Mouse (Mus musculus): Measurements from ENCODE around the gene Ugt1a9. TPM values are rescaled to one million over a fixed set of nuclear protein-coding genes. Genes with fewer than 3 reads are reported as not detected.

Gene Ugt1a9
- polyA plus RNA-seq, 1 experiment from 2014 or later: 0.65 TPM

DNA sequence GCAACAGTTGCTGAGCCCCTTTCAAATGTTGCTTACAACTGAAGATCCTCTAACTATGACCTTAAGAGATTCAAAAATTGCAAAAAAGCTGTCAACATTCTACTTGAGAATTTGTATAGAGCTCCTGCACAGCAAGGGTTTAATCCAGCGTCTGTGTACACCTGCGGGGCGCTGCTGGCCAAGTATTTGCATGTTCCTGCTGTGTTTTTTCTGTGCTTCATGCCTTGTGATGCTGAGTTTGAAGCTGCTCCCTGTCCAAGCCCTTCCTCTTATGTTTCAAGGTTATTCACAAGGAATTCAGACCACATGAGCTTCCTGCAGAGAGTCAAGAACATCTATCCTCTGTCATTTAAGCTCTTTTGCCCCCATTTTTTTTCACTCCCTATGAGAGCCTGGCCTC lies 121.5 kb downstream of the Ugt1a9 start:
- WGBS: 76% methylated on average over 3 of the region's 3 CpGs
- H3K36me3 ChIP-seq (ENCODE audit: control insufficient read depth, insufficient read depth, low read length): no peaks in the 10 kb centered on the region
- no peaks in the 10 kb centered on the region for H3K27me3 ChIP-seq (ENCODE audit: control insufficient read depth, insufficient read depth, low read length)
- no peak for ATAC-seq (ENCODE audit: low FRiP score, low TSS enrichment)
- no peak overlapping the region for H3K9ac ChIP-seq (ENCODE audit: low read length)
- no peak overlapping the region for H3K4me3 ChIP-seq (ENCODE audit: low read depth, low read length)
- TF ChIP-seq EP300 (optimal IDR thresholded peaks at IDR 0.05): no peak
- no peak for TF ChIP-seq CTCF (IDR thresholded peaks at IDR 0.05; ENCODE audit: low read depth)
- H3K4me1 ChIP-seq (replicated peaks; ENCODE audit: control insufficient read depth, insufficient read depth): no peaks in the 10 kb centered on the region
- no peak for DNase-seq (ENCODE audit: low spot score)
- no peaks in the 10 kb centered on the region for H3K9me3 ChIP-seq (ENCODE audit: control insufficient read depth, low read length)
- no peak overlapping the region for H3K4me2 ChIP-seq (replicated peaks; ENCODE audit: low read depth)
- H3K27ac ChIP-seq (replicated peaks): no peak overlapping the region

GRCm38 (mm10) chr1:88195687-88196086 lies 125.1 kb downstream of the Ugt1a9 start:
- WGBS: 91% methylated on average over 1 of the region's 1 CpGs
- no peaks in the 10 kb centered on the region for H3K4me1 ChIP-seq (replicated peaks; ENCODE audit: control insufficient read depth, insufficient read depth)
- ATAC-seq (ENCODE audit: low FRiP score, low TSS enrichment): no peak
- no peak for TF ChIP-seq EP300 (optimal IDR thresholded peaks at IDR 0.05)
- no peak for TF ChIP-seq CTCF (IDR thresholded peaks at IDR 0.05; ENCODE audit: low read depth)
- no peak overlapping the region for H3K9ac ChIP-seq (ENCODE audit: low read length)
- H3K4me3 ChIP-seq (ENCODE audit: low read depth, low read length): no peak overlapping the region
- no peaks in the 10 kb centered on the region for H3K36me3 ChIP-seq (ENCODE audit: control insufficient read depth, insufficient read depth, low read length)
- no peak overlapping the region for H3K27ac ChIP-seq (replicated peaks)
- H3K9me3 ChIP-seq (ENCODE audit: control insufficient read depth, low read length): no peaks in the 10 kb centered on the region
- H3K27me3 ChIP-seq (ENCODE audit: control insufficient read depth, insufficient read depth, low read length): no peaks in the 10 kb centered on the region
- no peak for DNase-seq (ENCODE audit: low spot score)
- H3K4me2 ChIP-seq (replicated peaks; ENCODE audit: low read depth): no peak overlapping the region

- no peaks in the 10 kb centered on the region for H3K36me3 ChIP-seq (ENCODE audit: control insufficient read depth, insufficient read depth, low read length)
- H3K9ac ChIP-seq (ENCODE audit: low read length): no peak overlapping the region
- DNase-seq (ENCODE audit: low spot score): no peak
- H3K4me2 ChIP-seq (replicated peaks; ENCODE audit: low read depth): no peak overlapping the region
- no peak overlapping the region for H3K27ac ChIP-seq (replicated peaks)
- no peak for TF ChIP-seq EP300 (optimal IDR thresholded peaks at IDR 0.05)
- TF ChIP-seq CTCF (IDR thresholded peaks at IDR 0.05; ENCODE audit: low read depth): no peak
- H3K27me3 ChIP-seq (ENCODE audit: control insufficient read depth, insufficient read depth, low read length): no peaks in the 10 kb centered on the region
- no peaks in the 10 kb centered on the region for H3K9me3 ChIP-seq (ENCODE audit: control insufficient read depth, low read length)
- ATAC-seq (ENCODE audit: low FRiP score, low TSS enrichment): no peak
- no peaks in the 10 kb centered on the region for H3K4me1 ChIP-seq (replicated peaks; ENCODE audit: control insufficient read depth, insufficient read depth)
- WGBS: 66% methylated on average over 3 of the region's 3 CpGs
- no peak overlapping the region for H3K4me3 ChIP-seq (ENCODE audit: low read depth, low read length)
These were observed 126.8 kb downstream of the Ugt1a9 start for GRCm38 (mm10) chr1:88197443-88197842.

DNA sequence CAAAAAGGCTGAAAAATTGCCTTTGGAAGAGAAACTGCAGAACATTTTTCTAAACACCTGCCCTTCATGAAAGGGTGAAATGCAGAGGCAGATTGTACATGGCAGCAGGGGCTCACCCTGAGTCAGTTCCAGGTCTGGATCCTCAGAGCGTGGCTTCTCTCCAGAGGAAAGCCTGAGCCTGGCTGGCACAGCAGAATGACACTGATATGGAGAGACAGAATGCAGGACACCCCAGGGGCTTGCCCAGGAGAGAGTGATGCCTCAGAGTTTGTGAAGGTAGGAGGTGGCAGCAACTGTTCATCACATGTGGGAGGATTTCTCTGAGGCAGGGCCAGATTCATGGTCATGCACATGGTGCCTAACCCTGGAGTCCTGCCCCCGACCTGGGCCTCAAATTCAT lies 129.4 kb downstream of the Ugt1a9 start:
- no peaks in the 10 kb centered on the region for H3K27me3 ChIP-seq (ENCODE audit: control insufficient read depth, insufficient read depth, low read length)
- no peak overlapping the region for H3K9ac ChIP-seq (ENCODE audit: low read length)
- H3K36me3 ChIP-seq (ENCODE audit: control insufficient read depth, insufficient read depth, low read length): no peaks in the 10 kb centered on the region
- H3K4me2 ChIP-seq (replicated peaks; ENCODE audit: low read depth): no peak overlapping the region
- no peak overlapping the region for H3K27ac ChIP-seq (replicated peaks)
- ATAC-seq (ENCODE audit: low FRiP score, low TSS enrichment) (no peak), DNase-seq (ENCODE audit: low spot score) (no peak)
- H3K9me3 ChIP-seq (ENCODE audit: control insufficient read depth, low read length): no peaks in the 10 kb centered on the region
- 62% methylated on average over 2 of the region's 2 CpGs for WGBS
- H3K4me3 ChIP-seq (ENCODE audit: low read depth, low read length): no peak overlapping the region
- TF ChIP-seq CTCF (IDR thresholded peaks at IDR 0.05; ENCODE audit: low read depth) (no peak), EP300 (optimal IDR thresholded peaks at IDR 0.05) (no peak)
- no peaks in the 10 kb centered on the region for H3K4me1 ChIP-seq (replicated peaks; ENCODE audit: control insufficient read depth, insufficient read depth)

DNA sequence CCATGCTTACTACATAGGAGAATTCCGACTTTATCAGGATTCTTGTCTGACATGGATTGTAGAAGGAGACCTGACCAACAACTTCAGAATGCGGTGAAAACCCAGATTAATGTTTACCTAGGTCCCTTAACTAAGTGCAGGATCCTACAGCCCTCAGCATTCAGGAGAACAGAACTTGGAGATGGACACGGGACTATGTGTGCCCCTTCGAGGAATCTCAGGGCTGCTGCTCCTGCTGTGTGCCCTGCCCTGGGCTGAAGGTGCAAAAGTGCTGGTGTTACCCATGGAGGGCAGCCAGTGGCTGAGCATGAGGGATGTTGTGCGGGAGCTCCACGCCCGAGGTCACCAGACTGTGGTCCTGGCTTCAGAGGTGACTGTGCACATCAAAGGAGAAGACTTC lies 129.9 kb downstream of the Ugt1a9 start, which contains the start of gene Ugt1a2:
Ugt1a2 (plus strand) TSS at position 146 of the 400 bp plus-strand sequence.
- Histone ChIP-seq H3K27me3 (ENCODE audit: control insufficient read depth, insufficient read depth, low read length) (no peaks in the 10 kb centered on the region), H3K27ac (replicated peaks) (no peak within 1 kb of the TSS), H3K4me2 (replicated peaks; ENCODE audit: low read depth) (no peak within 1 kb of the TSS), H3K4me3 (ENCODE audit: low read depth, low read length) (no peak within 1 kb of the TSS), H3K9ac (ENCODE audit: low read length) (no peak within 1 kb of the TSS), H3K36me3 (ENCODE audit: control insufficient read depth, insufficient read depth, low read length) (no peaks in the 10 kb centered on the region), H3K4me1 (replicated peaks; ENCODE audit: control insufficient read depth, insufficient read depth) (no peaks in the 10 kb centered on the region), H3K9me3 (ENCODE audit: control insufficient read depth, low read length) (no peaks in the 10 kb centered on the region)
- DNase-seq (ENCODE audit: low spot score) (no peak), ATAC-seq (ENCODE audit: low FRiP score, low TSS enrichment) (no peak)
- no peak for TF ChIP-seq EP300 (optimal IDR thresholded peaks at IDR 0.05)
- no peak for TF ChIP-seq CTCF (IDR thresholded peaks at IDR 0.05; ENCODE audit: low read depth)
- 62% methylated on average over 7 of the region's 7 CpGs for WGBS

DNA sequence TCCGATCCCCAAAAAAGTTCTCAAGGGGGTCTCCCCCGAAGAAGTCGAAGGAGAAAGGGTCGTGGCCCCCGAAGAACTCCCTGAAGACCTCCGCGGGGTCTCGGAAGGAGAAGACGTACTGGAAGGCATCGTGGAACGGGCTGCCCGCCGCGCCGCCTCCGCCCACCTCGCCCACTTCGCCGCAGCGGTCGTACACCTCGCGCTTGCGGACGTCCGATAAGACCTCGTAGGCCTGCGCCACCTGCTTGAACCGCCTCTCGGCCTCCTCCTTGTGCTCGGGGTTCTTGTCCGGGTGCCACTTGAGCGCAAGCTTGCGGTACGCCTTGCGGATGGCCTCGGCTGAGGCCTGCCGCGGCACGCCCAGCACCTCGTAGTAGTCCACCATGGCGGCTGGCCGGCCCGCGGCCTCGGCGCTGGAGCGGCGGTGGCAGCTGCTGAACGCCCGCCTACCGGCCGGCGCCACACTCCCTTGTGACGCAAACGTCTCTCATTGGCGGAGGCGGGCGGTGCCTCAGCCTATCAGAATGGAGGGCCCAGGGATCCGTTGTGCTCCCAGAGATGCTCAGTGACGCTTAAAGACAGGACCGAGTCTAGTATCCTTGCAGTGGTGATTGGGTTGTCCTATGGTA lies 134.8 kb downstream of the Ugt1a9 start, which contains the start of gene Dnajb3:
Dnajb3 (minus strand) TSS at position 489 of the 629 bp plus-strand sequence.
- Histone ChIP-seq H3K27me3 (ENCODE audit: control insufficient read depth, insufficient read depth, low read length) (no peaks in the 10 kb centered on the region), H3K4me1 (replicated peaks; ENCODE audit: control insufficient read depth, insufficient read depth) (no peaks in the 10 kb centered on the region), H3K9ac (ENCODE audit: low read length) (peak within 1 kb of the TSS; percentile 59), H3K36me3 (ENCODE audit: control insufficient read depth, insufficient read depth, low read length) (no peaks in the 10 kb centered on the region), H3K4me2 (replicated peaks; ENCODE audit: low read depth) (peak within 1 kb of the TSS; percentile 59), H3K9me3 (ENCODE audit: control insufficient read depth, low read length) (no peaks in the 10 kb centered on the region), H3K27ac (replicated peaks) (no peak within 1 kb of the TSS), H3K4me3 (ENCODE audit: low read depth, low read length) (peak within 1 kb of the TSS; percentile 25)
- WGBS: 9% methylated on average over 60 of the region's 62 CpGs
- no peak for TF ChIP-seq EP300 (optimal IDR thresholded peaks at IDR 0.05)
- TF ChIP-seq CTCF (IDR thresholded peaks at IDR 0.05; ENCODE audit: low read depth): no peak
- ATAC-seq (ENCODE audit: low FRiP score, low TSS enrichment) (peak; percentile 91), DNase-seq (ENCODE audit: low spot score) (peak; percentile 77)

Data from stomach, postnatal 0 days (tissue).